Mouse (Mus musculus) lung, embryonic 16.5 days (tissue): Measurements from ENCODE around the gene Eif3m. TPM values are rescaled to one million over a fixed set of nuclear protein-coding genes. Genes with fewer than 3 reads are reported as not detected.

Experiments used
- ATAC-seq: fragments of 200-750 bp; cut with Nextera tagmentation; 2 replicates; pipeline ENCODE4 v1.8.0; 2017; ENCODE audit warnings: low read depth, mild to moderate bottlenecking, moderate library complexity
- H3K27ac ChIP-seq: fragments of 300-500 bp; sonication (generic); 2 replicates; pipeline ENCODE4 v1.5.1; 2014; ENCODE audit warnings: mild to moderate bottlenecking, control low read depth, low read length
- H3K27me3 ChIP-seq: fragments of 300-500 bp; sonication (generic); 2 replicates; pipeline ENCODE4 v1.6.1; 2014; ENCODE audit warnings: low read depth, low read length, mixed read lengths; ENCODE audit not compliant: control insufficient read depth, insufficient read depth
- H3K36me3 ChIP-seq: fragments of 300-500 bp; sonication (generic); 2 replicates; pipeline ENCODE4 v1.6.1; 2014; ENCODE audit warnings: low read length; ENCODE audit not compliant: control insufficient read depth, insufficient read depth
- H3K4me1 ChIP-seq: fragments of 300-500 bp; sonication (generic); replicated peaks from 2 replicates; pipeline ENCODE4 v1.6.1; 2014; ENCODE audit warnings: low read length, mixed read lengths; ENCODE audit not compliant: control insufficient read depth, insufficient read depth
- H3K4me2 ChIP-seq: fragments of 300-500 bp; sonication (generic); 2 replicates; pipeline ENCODE4 v1.6.1; 2014; ENCODE audit warnings: low read depth, low read length, control low read depth
- H3K4me3 ChIP-seq: fragments of 300-500 bp; sonication (generic); 2 replicates; pipeline ENCODE4 v1.5.1; 2014; ENCODE audit warnings: mild to moderate bottlenecking, low read length, control low read depth
- H3K9ac ChIP-seq: fragments of 300-500 bp; sonication (generic); 2 replicates; pipeline ENCODE4 v1.6.1; 2014; ENCODE audit warnings: low read length, control low read depth
- H3K9me3 ChIP-seq: fragments of 300-500 bp; sonication (generic); 2 replicates; pipeline ENCODE4 v1.6.1; 2016; ENCODE audit warnings: low read length; ENCODE audit not compliant: control insufficient read depth
- WGBS: fragments of 180-500 bp; shearing (Covaris S2); extraction: QIAGEN DNeasy Blood & Tissue Kit; methylation state at CpG from one replicate; pipeline ENCODE4 v1.1.7; 2014; 5-methylcytosine and 5-hydroxymethylcytosine counted together
- polyA plus RNA-seq: library from polyadenylated mRNA; unstranded; fragments of >200 nt; fragmentation: Nextera tagmentation; extraction: Ambion mirVana; gene quantifications from 2 replicates; pipeline ENCODE4 v1.2.1, GENCODE M21; 2015

Eif3m gene
- polyA plus RNA-seq, 1 experiment from 2014 or later, result 243 TPM

DNA sequence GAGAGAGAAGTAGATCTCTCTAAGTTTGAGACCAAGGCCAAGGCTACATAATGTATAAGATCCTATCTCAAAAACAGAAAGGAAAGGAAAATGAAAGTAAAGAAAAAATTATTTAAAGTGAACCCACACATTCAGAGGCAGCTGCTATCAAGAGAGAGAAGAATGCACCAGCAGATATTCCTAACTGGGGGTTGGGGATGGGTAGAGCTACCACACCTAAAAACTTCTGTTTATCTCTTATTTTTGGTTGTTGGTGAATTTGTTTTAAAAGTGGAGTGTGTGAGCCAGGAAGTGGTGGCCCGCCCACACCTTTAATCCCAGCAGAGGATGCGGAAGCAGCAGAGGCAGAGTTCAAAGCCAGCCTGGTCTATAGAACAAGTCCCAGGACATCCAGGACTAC, 5.0 kb upstream of the Eif3m start:
- Histone ChIP-seq H3K9ac (no peak overlapping the region), H3K9me3 (no peaks in the 10 kb centered on the region), H3K4me2 (no peak overlapping the region), H3K36me3 (no peaks in the 10 kb centered on the region), H3K27me3 (no peaks in the 10 kb centered on the region), H3K4me3 (no peak overlapping the region), H3K4me1 (0 out of 2 replicates have a peak, but pooled peaks cover 3% of the 10 kb centered on the region), H3K27ac (no peak overlapping the region)
- no peak for ATAC-seq
- WGBS, result 81% methylated on average over 2 of the region's 2 CpGs

DNA sequence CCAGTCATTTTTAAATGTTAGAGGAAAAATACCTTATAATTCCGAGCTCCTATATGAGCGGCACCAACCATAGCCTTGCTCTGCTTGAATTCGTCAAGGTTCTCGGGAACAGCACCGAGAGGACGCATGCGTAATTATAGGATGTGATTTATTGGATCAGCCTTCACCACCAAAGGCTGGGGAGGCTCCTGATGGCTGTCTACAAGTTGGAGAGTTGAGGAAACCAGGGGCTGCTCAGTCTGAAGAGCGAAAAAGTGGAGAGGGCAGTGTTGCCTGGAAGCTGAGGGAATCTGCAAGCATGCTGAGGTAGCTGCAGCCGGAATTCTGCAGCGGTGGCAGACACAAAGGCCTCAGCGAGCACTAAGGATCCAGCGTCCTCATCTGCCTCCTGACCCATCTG, 4.4 kb upstream of the Eif3m start:
- no peak overlapping the region for H3K9ac ChIP-seq
- no peak for ATAC-seq
- 0 out of 2 replicates have a peak, but pooled peaks cover 3% of the 10 kb centered on the region for H3K4me1 ChIP-seq
- WGBS, result 81% methylated on average over 12 of the region's 12 CpGs
- H3K4me3 ChIP-seq, result no peak overlapping the region
- H3K4me2 ChIP-seq, result no peak overlapping the region
- no peaks in the 10 kb centered on the region for H3K9me3 ChIP-seq
- H3K27ac ChIP-seq, result no peak overlapping the region
- H3K36me3 ChIP-seq, result no peaks in the 10 kb centered on the region
- H3K27me3 ChIP-seq, result no peaks in the 10 kb centered on the region

DNA sequence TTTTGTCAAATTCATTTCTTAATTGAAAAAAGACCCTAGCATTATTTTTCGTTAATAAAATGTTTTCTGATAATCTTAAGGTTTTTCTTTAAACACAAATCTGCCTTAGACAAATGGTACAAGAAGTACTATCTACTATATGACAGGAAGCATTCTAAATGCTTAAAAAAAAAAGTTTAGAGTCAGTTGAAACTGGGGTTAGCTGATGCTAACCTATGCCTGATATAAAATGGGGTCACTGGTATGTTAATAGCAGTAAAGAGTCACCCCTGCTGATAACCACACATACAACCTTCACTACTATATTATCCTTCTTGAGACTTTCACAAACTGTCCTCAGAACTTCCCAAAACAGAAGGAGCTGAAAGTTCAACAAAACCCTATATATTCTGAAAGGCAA, 2.6 kb upstream of the Eif3m start:
- H3K27ac ChIP-seq, result no peak overlapping the region
- no peaks in the 10 kb centered on the region for H3K36me3 ChIP-seq
- H3K27me3 ChIP-seq, result no peaks in the 10 kb centered on the region
- no peak for ATAC-seq
- 86% methylated on average over 1 of the region's 1 CpGs for WGBS
- H3K4me3 ChIP-seq, result no peak overlapping the region
- H3K9ac ChIP-seq, result no peak overlapping the region
- peaks cover 9% of the 10 kb centered on the region; the same call in 1 of the 2 replicates for H3K4me1 ChIP-seq
- no peak overlapping the region for H3K4me2 ChIP-seq
- H3K9me3 ChIP-seq, result no peaks in the 10 kb centered on the region

DNA sequence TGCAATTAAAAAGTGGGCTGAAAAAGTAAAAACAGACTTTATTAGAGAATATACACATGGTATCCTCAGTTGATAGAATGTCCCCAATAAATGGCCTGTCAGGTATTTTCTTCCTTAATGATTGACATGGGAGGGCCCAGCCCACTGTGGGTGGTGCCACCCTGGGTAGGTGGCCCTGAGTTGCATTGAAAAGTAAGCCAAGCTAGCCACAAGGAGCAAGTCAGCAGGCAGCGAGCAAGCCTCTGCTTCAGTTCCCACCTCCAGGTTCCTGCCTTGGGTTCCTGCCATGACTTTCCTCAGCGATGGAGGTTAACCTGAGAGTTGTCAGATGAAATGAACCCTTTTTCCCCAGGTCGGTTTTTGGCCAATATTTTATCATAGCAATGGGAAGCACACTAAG, 922 bp upstream of the Eif3m start:
- ATAC-seq, result no peak
- no peaks in the 10 kb centered on the region for H3K27me3 ChIP-seq
- H3K9ac ChIP-seq, result no peak overlapping the region
- H3K27ac ChIP-seq, result no peak overlapping the region
- peak overlapping the region; percentile 61; the same call in 1 of the 2 replicates for H3K4me2 ChIP-seq
- WGBS, result 81% methylated on average over 3 of the region's 3 CpGs
- H3K9me3 ChIP-seq, result no peaks in the 10 kb centered on the region
- H3K36me3 ChIP-seq, result peaks cover 6% of the 10 kb centered on the region
- no peak overlapping the region for H3K4me3 ChIP-seq
- H3K4me1 ChIP-seq, result peaks cover 9% of the 10 kb centered on the region; the same call in 1 of the 2 replicates

DNA sequence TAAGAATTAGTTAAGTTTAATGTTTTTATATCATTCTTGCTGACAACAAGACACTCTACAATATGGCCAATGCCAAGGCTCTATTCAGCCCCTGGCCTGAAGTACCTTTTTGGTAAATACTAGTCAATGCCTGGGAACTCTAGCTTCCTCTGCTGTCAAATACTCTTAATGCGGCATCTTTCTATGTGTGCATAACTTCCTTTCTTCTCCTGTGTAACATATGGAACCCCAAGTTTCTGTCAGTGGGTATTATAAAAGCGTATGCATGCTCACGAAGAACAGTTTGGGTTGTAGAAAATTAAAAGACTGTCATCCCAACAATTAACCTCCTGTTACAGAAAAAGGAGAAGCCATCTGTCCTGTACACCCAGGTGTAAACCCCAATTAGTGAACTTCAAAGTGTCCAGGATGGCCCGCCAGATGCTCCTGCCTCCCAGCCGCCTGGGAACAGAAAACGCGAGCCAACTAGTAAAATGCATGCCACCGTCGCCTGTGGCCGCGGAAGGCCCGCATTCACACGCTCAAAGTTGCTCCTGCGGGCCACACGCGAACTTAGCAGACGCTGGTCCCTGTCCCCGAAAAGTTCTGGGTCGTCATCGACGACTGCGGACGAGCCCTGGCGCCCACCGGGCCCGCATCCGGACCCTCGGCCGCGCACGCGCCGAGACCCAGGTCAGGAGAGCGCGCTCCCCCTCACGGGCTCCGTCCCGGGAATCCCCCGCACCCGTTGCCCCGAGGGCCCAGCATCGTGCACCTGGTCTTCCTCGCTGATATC, 501 bp downstream of the Eif3m start:
- WGBS, result under 1% methylated on average over 43 of the region's 43 CpGs
- peak; percentile 77 for ATAC-seq

DNA sequence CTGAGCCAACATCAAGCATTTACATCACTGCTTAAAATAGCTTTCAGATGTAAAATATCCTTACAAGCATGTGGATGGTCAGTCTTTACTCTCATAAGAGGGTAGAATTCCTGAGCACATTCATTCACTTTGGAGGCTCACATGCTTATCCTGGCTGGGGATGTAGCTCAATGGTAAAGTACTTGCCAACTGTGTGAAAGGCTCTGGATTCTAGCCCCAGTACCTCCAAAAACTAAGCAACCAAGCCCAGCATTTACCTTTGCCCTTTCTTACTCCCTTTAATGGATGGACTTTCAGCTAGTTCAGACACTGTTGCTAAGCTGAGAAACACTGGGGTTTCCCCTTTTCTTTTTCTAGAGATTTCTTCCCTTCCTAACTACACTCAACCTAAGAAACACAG, 9.6 kb downstream of the Eif3m start:
- Histone ChIP-seq H3K9ac (no peak overlapping the region), H3K36me3 (peaks cover 37% of the 10 kb centered on the region), H3K4me2 (no peak overlapping the region), H3K4me3 (no peak overlapping the region), H3K27me3 (no peaks in the 10 kb centered on the region), H3K27ac (no peak overlapping the region), H3K4me1 (no peaks in the 10 kb centered on the region), H3K9me3 (no peaks in the 10 kb centered on the region)
- ATAC-seq, result no peak

More for the DNA sequence above, 501 bp downstream of the Eif3m start:
- H3K4me1 ChIP-seq, result peaks cover 9% of the 10 kb centered on the region; the same call in 1 of the 2 replicates
- peak overlapping the region; percentile 41 for H3K27ac ChIP-seq
- H3K9ac ChIP-seq, result peak overlapping the region; percentile 84
- peaks cover 11% of the 10 kb centered on the region for H3K36me3 ChIP-seq
- no peaks in the 10 kb centered on the region for H3K9me3 ChIP-seq
- H3K4me3 ChIP-seq, result peak overlapping the region; percentile 83
- peak overlapping the region; percentile 83 for H3K4me2 ChIP-seq
- no peaks in the 10 kb centered on the region for H3K27me3 ChIP-seq

DNA sequence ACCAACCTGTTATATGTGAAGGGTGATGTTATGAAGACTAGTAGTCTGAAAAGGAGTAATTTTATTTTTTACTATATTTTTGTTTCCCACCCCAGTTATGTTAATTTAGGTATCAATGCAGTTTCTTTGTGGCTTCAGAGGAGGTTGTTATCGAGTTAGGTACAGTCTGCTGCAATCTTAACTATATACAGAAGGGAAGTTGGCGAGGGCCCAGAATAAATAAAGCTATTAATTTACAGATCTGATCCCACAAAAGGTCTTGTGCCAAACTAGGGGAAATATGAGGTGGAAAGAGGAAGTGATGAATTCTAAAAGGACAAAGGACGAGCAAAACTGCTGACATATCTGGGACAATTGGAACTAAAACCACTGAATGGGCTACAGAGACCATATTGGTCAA, 20.7 kb downstream of the Eif3m start:
- no peak overlapping the region for H3K9ac ChIP-seq
- no peak for ATAC-seq
- no peaks in the 10 kb centered on the region for H3K4me1 ChIP-seq
- H3K36me3 ChIP-seq, result peaks cover 13% of the 10 kb centered on the region
- no peak overlapping the region for H3K4me3 ChIP-seq
- 70% methylated on average over 3 of the region's 3 CpGs for WGBS
- H3K9me3 ChIP-seq, result no peaks in the 10 kb centered on the region
- no peak overlapping the region for H3K4me2 ChIP-seq
- H3K27me3 ChIP-seq, result no peaks in the 10 kb centered on the region
- no peak overlapping the region for H3K27ac ChIP-seq

DNA sequence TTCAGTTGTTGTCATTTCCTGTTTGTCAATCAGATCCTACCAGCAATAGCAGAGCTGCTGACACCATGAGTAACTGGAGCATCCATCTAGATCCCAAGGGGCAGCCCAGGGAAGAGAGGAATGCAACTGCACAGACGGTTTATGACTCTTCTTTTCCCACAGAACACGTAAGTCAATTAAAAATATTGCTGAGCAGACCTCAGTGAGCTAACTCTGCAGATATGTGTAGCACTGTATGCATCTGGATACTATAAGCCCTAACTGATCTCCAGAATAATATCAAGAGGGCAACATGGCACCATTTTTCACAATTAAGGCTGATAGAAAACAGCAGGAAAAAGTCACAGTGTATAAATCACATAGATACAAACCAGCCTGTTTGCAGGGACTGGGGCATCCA, 22.4 kb downstream of the Eif3m start:
- no peak for ATAC-seq
- Histone ChIP-seq H3K9me3 (no peaks in the 10 kb centered on the region), H3K36me3 (peaks cover 11% of the 10 kb centered on the region), H3K4me2 (no peak overlapping the region), H3K27me3 (no peaks in the 10 kb centered on the region), H3K4me3 (no peak overlapping the region), H3K27ac (no peak overlapping the region), H3K4me1 (no peaks in the 10 kb centered on the region), H3K9ac (no peak overlapping the region)
- WGBS, result 54% methylated on average over 2 of the region's 2 CpGs

DNA sequence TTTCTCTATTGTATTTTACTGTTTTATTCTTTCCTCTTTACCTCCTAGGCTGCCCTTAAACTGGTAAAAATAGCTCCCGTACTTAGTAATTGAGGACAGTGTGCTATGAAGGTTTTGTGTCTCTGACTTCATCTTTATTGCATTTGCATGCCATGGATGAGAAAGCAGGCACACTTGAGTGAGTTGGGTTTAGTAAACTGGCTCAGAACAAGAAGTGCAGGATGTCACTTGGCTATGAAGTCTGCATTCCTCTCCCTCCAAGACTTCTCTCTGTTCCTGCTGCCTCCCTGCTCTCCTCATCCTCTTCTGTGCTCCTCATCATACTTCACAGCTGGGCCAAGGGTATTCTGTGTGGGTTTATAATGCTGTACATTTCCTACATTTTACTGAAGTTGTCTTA, 27.9 kb downstream of the Eif3m start:
- H3K36me3 ChIP-seq, result no peaks in the 10 kb centered on the region
- 89% methylated on average over 1 of the region's 1 CpGs for WGBS
- H3K9me3 ChIP-seq, result no peaks in the 10 kb centered on the region

More for the DNA sequence above, 27.9 kb downstream of the Eif3m start:
- H3K4me2 ChIP-seq, result no peak overlapping the region
- no peak overlapping the region for H3K4me3 ChIP-seq
- ATAC-seq, result no peak
- no peaks in the 10 kb centered on the region for H3K27me3 ChIP-seq
- no peak overlapping the region for H3K27ac ChIP-seq
- no peaks in the 10 kb centered on the region for H3K4me1 ChIP-seq
- H3K9ac ChIP-seq, result no peak overlapping the region
